Mouse (Mus musculus): ENCODE results near the gene 3110018I06Rik. TPM values are rescaled to one million over a fixed set of nuclear protein-coding genes. Genes with fewer than 3 reads are reported as not detected.

Gene 3110018I06Rik
- polyA plus RNA-seq (2015; fragmentation: Nextera tagmentation; extraction: Ambion mirVana) = not detected in 2 replicates

GRCm38 (mm10) chr12:107488371-107488770 lies at the start of gene 3110018I06Rik:
3110018I06Rik (plus strand) TSS chr12:107488632.

